Mouse (Mus musculus) kidney, postnatal 4 days (tissue): ENCODE results near the gene Gm10100.
"Not testable (repeated sequence)": the region's sequence is repeated elsewhere in the genome, so short reads cannot be mapped to it uniquely, and the experiment has no call there.

ENCODE experiments used
- DNase-seq, 2 experiments: peaks; one replicate each; pipeline ENCODE4 v3.0.0; 2021; ENCODE audit warnings: mixed read lengths in 2 of 2

The Gm10100 gene

GRCm38 (mm10) chr10:77726186-77726585 is at the start of gene Gm10100:
Gm10100 (plus strand) TSS chr10:77726486.
- DNase-seq: no peak

DNA sequence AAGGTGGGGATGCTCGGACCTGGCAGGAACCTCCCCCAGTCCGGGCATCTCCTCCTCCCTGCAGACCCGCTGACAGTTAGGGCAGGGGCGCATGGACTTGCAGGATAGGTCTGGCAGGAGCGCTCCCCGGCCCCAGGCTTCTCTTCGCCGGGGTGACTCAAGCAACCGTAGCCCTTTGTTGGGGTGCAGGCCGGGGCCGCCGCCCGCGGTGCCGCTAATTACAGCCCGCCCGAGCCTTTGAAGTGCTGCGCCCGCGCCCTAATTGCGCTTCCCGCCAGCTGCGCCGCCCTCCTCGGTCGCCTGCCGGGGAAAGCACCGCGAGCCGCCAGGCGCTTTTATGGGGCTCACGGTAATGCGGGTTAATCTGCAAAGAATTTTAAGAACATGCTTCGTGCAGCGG is 48.7 kb upstream of the Gm10100 start:
- no peak for DNase-seq

- no peak for DNase-seq
Observed at GRCm38 (mm10) chr10:77682994-77683393, 43.3 kb upstream of the Gm10100 start.

- no peak for DNase-seq
Observed at GRCm38 (mm10) chr10:77684181-77684580, 42.1 kb upstream of the Gm10100 start.

DNA sequence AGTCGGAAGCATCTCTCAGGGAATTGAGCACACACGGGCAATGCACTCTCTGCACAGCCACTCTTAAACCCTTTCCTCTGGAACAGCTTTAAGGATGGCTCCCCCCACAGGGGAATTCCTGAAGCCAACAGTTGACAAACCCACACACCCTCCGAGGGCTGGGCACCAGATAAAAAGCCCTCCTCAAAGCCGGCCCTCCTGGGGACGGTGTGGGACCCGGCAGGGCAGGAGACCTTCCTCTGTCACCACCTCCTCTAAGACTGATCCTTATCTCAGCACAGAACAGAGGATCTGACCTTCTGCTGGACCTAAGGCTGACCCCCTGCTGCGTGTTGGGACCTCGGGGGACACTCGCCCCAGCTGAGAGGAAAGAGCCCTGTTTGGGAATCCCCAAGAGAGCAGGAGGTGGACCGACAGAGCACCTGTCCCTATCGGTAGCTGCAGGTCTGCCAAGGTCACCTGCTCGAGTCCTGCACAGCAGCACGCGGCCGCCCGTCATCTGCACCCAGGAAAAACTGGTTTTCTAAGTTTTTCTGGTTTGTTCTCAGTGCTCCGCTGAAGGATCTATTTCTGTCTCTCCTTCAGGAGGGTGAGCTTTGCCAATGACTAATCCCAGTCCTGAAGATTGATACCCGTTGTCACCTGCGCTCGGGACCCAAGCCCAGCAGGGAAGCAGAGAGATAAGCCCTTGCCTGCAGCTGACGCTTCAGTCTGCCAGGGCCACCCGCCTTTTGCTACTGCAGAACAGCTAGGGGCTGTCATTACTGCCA is 40.2 kb upstream of the Gm10100 start, which contains the start of gene Tspear:
Tspear (plus strand) TSS at position 675 of the 770 bp plus-strand sequence.
- DNase-seq: no peak

DNA sequence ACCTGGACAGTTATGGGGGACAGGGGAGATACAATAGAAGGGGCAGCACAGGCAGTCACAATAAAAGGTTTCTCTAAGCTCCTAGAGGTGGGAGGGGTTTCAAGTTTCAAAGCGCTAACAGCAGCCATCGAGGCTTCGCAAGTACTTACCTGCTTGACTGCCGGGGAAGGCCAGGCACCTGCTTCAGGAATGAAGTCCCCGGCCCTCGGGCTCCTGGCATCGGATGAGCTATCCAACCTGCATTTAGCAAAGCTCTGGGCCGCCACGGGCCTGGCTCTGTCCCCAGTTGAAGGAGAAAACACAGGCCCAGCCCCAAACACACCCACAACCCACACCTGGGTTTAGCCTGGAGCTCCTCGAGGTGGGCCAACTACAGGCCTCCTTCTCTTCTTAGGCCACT is 39.3 kb upstream of the Gm10100 start:
- DNase-seq: no peak

DNA sequence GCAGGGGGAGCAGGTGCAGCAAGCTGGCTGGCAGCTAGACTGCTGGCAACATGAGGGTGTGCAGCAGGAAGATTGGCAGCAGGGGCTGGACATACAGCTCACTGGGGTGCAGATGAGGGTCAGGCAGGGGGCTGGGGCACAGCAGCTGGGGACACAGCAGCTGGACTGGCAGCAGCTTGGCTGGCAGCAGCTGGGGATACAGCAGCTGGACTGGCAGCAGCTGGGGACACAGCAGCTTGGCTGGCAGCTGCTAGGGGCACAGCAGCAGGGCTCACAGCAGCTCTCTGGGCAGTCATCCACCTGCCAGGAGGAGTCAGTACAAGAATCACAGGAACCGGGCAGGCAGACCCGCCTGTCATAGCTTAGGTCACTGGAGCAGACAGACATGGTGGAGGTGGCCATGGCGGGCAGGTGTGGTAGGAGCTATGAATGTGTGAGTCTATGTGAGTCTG is 35.9 kb upstream of the Gm10100 start, which contains the start of gene Gm19402:
Gm19402 (minus strand) TSS at position 402 of the 452 bp plus-strand sequence.
- not testable (repeated sequence) for DNase-seq

GRCm38 (mm10) chr10:77697133-77697532 is 29.2 kb upstream of the Gm10100 start, which contains the start of gene Gm9508:
Gm9508 (minus strand) TSS chr10:77697233.
- DNase-seq: no peak

DNA sequence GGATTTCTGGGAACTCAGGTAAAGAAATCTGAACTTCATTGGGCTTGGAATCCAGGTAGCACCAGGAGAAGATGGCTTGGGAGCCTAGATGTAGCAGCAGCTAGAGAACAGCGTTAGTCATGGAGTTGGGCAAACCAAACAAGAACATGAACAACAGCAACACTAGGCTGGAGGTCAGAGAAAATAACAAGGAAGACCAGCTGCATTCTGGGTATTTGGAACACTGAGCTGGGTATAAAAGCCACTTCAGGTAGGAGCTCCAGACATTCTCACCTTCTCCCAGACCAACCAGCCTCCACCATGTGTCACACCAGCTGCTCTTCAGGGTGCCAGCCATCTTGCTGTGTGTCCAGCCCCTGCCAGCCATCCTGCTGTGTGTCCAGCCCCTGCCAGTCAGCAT is 20.0 kb upstream of the Gm10100 start, which contains the start of gene Gm10272:
Gm10272 (plus strand) TSS at position 301 of the 400 bp plus-strand sequence.
- no peak for DNase-seq

DNA sequence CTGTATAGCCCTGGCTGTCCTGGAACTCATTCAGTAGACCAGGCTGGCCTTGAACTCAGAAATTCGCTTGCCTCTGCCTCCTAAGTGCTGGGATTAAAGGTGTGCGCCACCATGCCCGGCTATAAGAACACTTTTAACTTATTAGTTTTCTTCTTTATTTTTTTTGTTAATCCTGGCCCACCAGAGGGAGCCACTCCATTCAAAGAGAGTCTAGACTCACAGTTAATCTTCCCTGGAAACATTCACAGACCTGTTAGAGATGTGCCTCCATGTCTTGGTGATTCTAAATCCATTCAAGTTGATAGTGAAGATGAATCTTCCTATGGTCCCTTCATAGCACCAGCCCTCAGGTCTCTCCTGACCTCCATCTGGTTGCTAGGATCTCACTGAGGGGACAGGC is 16.5 kb upstream of the Gm10100 start:
- DNase-seq: no peak

DNA sequence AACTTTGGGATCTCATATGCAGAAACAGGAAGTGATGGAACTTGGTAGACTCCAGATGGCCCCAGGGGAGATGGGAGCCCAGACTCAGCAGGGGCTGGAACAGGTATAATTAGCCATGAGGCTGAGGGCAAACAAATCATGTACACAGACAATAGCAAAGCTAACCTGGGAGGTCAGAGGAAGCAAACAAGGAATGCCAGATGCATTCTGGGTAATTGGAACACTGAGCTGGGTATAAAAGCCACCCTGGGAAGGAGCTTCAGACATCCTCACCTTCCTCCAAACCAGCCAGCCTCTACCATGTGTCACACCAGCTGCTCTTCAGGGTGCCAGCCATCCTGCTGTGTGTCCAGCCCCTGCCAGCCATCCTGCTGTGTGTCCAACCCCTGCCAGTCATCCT is 15.1 kb upstream of the Gm10100 start, which contains the start of gene Gm10024:
Gm10024 (plus strand) TSS at position 301 of the 400 bp plus-strand sequence.
- DNase-seq: not testable (repeated sequence)

DNA sequence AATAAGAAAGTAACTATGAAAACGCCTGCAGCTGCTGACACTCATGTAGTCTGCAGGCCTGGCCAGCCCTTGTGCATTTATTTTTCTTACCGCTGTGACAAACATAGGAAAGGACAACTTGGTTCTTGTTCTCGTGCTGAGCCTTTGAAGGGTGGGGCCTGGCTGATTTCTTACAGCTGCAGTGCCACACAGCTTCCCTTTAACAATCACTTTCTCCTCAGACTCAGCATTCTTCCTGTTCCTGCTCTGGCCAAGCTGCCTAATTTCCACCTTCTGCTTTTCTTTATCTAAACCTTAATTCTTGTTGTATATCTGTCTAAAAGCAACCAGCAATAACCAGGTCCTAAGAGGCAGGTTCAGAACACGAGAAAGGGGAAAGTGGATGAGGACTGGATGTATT is 12.6 kb upstream of the Gm10100 start:
- no peak for DNase-seq

- no peak for DNase-seq
Observed at GRCm38 (mm10) chr10:77715507-77715906, 10.8 kb upstream of the Gm10100 start, which contains the start of gene Gm10142. Gm10142 (plus strand) TSS chr10:77715807.

DNA sequence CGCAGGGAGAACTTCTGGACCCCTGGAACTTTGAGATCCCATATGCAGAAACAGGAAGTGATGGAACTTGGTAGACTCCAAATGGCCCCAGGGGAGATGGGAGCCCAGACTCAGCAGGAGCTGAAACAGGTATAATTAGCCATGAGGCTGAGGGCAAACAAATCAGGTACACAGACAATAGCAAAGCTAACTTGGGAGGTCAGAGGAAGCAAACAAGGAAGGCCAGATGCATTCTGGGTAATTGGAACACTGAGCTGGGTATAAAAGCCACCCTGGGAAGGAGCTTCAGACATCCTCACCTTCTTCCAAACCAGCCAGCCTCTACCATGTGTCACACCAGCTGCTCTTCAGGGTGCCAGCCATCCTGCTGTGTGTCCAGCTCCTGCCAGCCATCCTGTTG is 6.0 kb upstream of the Gm10100 start, which contains the start of gene Krtap12-1:
Krtap12-1 (plus strand) TSS at position 301 of the 400 bp plus-strand sequence.
- DNase-seq: not testable (repeated sequence)

DNA sequence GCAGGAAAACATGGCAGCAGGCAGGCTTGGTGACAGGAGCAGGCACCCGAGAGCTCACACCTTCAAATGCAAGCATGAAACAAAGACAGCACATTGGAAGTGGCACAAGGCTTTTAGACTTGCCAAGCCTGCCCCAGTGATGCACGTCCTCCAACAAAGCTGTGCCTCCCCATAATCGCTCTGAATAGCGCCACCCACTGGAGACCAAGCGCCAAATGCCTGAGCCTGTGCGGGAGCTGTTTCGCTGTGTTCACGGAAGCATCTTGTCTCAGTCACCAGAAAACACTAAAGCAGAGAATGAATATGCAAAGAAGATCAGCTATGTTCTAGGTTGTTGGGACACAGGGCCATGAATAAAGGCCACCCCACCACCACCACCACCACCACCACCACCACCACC is 1.4 kb upstream of the Gm10100 start:
- DNase-seq: no peak

DNA sequence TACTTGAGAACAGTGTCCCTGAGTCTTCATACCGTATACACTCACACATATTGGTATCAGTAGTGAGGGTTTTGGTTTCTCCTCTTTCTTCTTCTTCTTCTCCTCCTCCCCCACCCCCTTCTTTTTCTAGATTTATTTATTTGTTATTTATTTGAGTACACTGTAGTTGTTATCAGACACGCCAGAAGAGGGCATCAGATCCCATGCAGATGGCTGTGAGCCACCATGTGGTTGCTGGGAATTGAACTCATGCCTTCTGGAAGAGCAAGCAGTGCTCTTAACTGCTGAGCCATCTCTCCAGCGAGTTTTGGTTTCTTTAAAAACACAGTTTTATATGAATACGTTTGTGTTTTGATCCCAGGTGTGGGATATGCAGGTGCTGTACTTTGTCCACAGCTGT is 2.0 kb downstream of the Gm10100 start:
- DNase-seq: no peak

DNA sequence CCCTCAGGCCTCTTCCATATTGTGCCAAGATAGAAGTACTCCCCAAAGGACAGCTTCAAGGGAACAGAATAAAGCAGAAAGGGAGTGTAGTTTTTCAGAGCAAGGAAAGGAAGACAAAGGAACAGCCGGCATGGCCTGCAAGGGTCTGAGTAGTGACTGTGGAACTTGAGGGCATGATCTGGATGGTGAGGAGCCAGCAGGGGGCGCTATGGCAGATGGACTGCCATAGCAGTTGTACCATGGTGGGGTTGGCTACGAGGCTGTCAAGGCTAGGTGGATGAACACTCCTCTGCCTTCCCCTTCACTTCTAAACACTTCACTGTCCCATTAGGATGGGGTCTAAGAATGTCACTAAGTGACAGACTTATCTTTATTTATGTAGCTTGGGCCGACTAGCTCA is 3.0 kb downstream of the Gm10100 start:
- DNase-seq: peak; percentile 11 to 27

- no peak for DNase-seq
Observed at GRCm38 (mm10) chr10:77735928-77736327, 9.6 kb downstream of the Gm10100 start.

DNA sequence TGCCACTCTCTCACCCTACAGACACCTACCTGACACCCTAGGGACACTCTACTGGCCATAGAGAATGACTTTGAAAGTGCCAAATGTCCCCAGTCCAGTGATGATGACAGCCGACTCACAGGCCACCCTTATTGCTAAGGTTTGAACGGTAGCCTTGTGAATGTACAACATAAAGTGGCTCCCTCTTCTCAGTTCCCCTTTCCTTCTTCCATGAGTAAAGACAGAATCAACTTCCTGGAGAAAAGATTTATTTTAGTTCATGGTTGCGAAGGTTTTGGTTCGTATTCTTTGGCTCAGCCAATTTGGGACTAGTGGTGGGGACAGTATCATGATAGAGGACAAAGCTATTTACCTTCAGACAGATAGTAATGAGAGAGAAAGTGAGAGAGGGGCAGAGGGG is 12.6 kb downstream of the Gm10100 start:
- no peak for DNase-seq

- DNase-seq: not testable (repeated sequence)
Observed at GRCm38 (mm10) chr10:77741924-77742688, 15.8 kb downstream of the Gm10100 start, which contains the start of gene Gm18596. Gm18596 (minus strand) TSS chr10:77742638.

- DNase-seq: not testable (repeated sequence)
Observed at GRCm38 (mm10) chr10:77750686-77751085, 24.4 kb downstream of the Gm10100 start.

GRCm38 (mm10) chr10:77751254-77751653 is 25.0 kb downstream of the Gm10100 start, which contains the start of gene Gm9736:
Gm9736 (minus strand) TSS chr10:77751354.
- not testable (repeated sequence) for DNase-seq

- not testable (repeated sequence) for DNase-seq
Observed at GRCm38 (mm10) chr10:77752312-77752711, 26.0 kb downstream of the Gm10100 start.
